Mouse (Mus musculus): ENCODE results near the gene Stub1. TPM values are rescaled to one million over a fixed set of nuclear protein-coding genes. Genes with fewer than 3 reads are reported as not detected.
A peak's percentile ranks its signal among the peaks of the same experiment; 100 is the strongest.

The Stub1 gene
- polyA plus RNA-seq (2015; fragmentation: Nextera tagmentation; extraction: Ambion mirVana), result 245 and 246 TPM in 2 replicates

DNA sequence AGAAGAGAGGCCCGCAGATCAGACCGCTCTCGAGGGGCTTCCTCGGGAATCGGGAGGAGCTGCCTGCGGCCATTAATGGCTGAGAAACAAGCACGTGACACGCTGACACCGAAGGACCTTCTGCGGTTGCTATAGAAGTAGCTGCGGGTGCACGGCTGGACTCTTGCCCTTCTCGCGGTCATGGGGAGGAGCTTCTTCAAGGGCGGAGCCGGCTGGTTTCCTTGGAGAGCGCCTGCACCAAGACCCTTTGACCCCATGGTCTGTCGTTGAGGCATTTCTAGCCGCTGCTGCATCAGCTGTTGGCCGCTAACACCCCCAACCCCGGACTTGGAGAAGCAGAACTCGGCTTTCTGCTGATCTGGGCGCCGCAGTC is at the start of gene Stub1:
Gene Stub1 (minus strand): TSS at position 114 of the 373 bp plus-strand sequence.
- peaks cover 11% of the 10 kb centered on the region; the same call in 1 of the 2 replicates for H3K4me1 ChIP-seq (replicated peaks; ENCODE audit: control insufficient read depth, insufficient read depth, low read length)

GRCm38 (mm10) chr17:25882306-25882705 is 49.1 kb upstream of the Stub1 start:
- peaks cover 39% of the 10 kb centered on the region for H3K36me3 ChIP-seq (ENCODE audit: control insufficient read depth, insufficient read depth)
- H3K4me2 ChIP-seq (replicated peaks; ENCODE audit: low read depth), result no peak overlapping the region
- H3K27me3 ChIP-seq (replicated peaks; ENCODE audit: control insufficient read depth, insufficient read depth, low read length), result no peaks in the 10 kb centered on the region
- no peak overlapping the region for H3K27ac ChIP-seq (ENCODE audit: low read depth, low read length)
- no peaks in the 10 kb centered on the region for H3K9me3 ChIP-seq (ENCODE audit: control insufficient read depth)
- H3K9ac ChIP-seq (ENCODE audit: low read depth, low read length), result no peak overlapping the region
- no peaks in the 10 kb centered on the region for H3K4me1 ChIP-seq (replicated peaks; ENCODE audit: control insufficient read depth, insufficient read depth, low read length)
- 59% methylated on average over 5 of the region's 5 CpGs for WGBS
- H3K4me3 ChIP-seq (ENCODE audit: low read depth, low read length), result no peak overlapping the region
- ATAC-seq, result no peak
- TF ChIP-seq CTCF (IDR thresholded peaks at IDR 0.05; ENCODE audit: low read depth), result peak; percentile 33

More for the DNA sequence above, at the start of gene Stub1:
- TF ChIP-seq CTCF (IDR thresholded peaks at IDR 0.05; ENCODE audit: low read depth), result 0 out of 2 replicates have a peak, but pooled peaks have one; percentile 7
- Histone ChIP-seq H3K9ac (ENCODE audit: low read depth, low read length) (peak within 1 kb of the TSS; percentile 78), H3K9me3 (ENCODE audit: control insufficient read depth) (no peaks in the 10 kb centered on the region), H3K4me2 (replicated peaks; ENCODE audit: low read depth) (peak within 1 kb of the TSS; percentile 93), H3K4me3 (ENCODE audit: low read depth, low read length) (peak within 1 kb of the TSS; percentile 76), H3K36me3 (ENCODE audit: control insufficient read depth, insufficient read depth) (peaks cover 32% of the 10 kb centered on the region), H3K27ac (ENCODE audit: low read depth, low read length) (peak within 1 kb of the TSS; percentile 98), H3K27me3 (replicated peaks; ENCODE audit: control insufficient read depth, insufficient read depth, low read length) (no peaks in the 10 kb centered on the region)
- WGBS, result under 1% methylated on average over 24 of the region's 24 CpGs
- ATAC-seq, result peak; percentile 78

DNA sequence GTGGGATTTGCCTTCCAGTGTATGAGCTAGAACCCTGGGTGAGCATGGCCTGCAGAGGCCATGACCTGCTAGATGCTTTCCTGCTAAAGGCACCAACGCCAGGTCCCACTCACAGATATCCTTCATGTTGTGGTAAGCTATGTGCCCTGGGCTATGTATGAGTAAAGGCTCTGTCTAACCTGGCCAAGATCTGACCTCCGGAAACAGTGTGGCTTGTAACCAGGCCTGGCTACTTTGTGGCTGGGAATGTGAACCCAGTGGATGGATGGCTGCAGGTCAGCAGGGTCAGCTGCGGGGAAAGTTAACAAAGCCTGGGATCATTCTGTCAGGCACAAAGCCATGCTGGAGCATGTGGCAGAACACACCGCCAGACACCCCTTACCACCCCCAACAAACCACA is 48.5 kb upstream of the Stub1 start:
- Histone ChIP-seq H3K27ac (ENCODE audit: low read depth, low read length) (no peak overlapping the region), H3K4me2 (replicated peaks; ENCODE audit: low read depth) (no peak overlapping the region), H3K9ac (ENCODE audit: low read depth, low read length) (no peak overlapping the region), H3K4me1 (replicated peaks; ENCODE audit: control insufficient read depth, insufficient read depth, low read length) (peaks cover 3% of the 10 kb centered on the region; the same call in 1 of the 2 replicates), H3K36me3 (ENCODE audit: control insufficient read depth, insufficient read depth) (peaks cover 39% of the 10 kb centered on the region), H3K9me3 (ENCODE audit: control insufficient read depth) (no peaks in the 10 kb centered on the region), H3K4me3 (ENCODE audit: low read depth, low read length) (no peak overlapping the region), H3K27me3 (replicated peaks; ENCODE audit: control insufficient read depth, insufficient read depth, low read length) (no peaks in the 10 kb centered on the region)
- TF ChIP-seq CTCF (IDR thresholded peaks at IDR 0.05; ENCODE audit: low read depth), result no peak
- WGBS, result 58% methylated on average over 4 of the region's 4 CpGs
- no peak for ATAC-seq

GRCm38 (mm10) chr17:25880913-25881641 is 47.9 kb upstream of the Stub1 start:
- WGBS, result 28% methylated on average over 5 of the region's 5 CpGs
- ATAC-seq, result no peak
- no peak overlapping the region for H3K4me2 ChIP-seq (replicated peaks; ENCODE audit: low read depth)

GRCm38 (mm10) chr17:25880196-25880910 is 47.1 kb upstream of the Stub1 start, which contains the start of gene Wfikkn1:
Gene Wfikkn1 (minus strand): TSS chr17:25880858.
- WGBS, result 50% methylated on average over 5 of the region's 5 CpGs
- no peaks in the 10 kb centered on the region for H3K9me3 ChIP-seq (ENCODE audit: control insufficient read depth)
- H3K4me3 ChIP-seq (ENCODE audit: low read depth, low read length), result no peak within 1 kb of the TSS
- no peak within 1 kb of the TSS for H3K9ac ChIP-seq (ENCODE audit: low read depth, low read length)
- H3K27ac ChIP-seq (ENCODE audit: low read depth, low read length), result no peak within 1 kb of the TSS
- peaks cover 6% of the 10 kb centered on the region; the same call in 1 of the 2 replicates for H3K4me1 ChIP-seq (replicated peaks; ENCODE audit: control insufficient read depth, insufficient read depth, low read length)
- no peak within 1 kb of the TSS for H3K4me2 ChIP-seq (replicated peaks; ENCODE audit: low read depth)
- no peak for ATAC-seq
- H3K27me3 ChIP-seq (replicated peaks; ENCODE audit: control insufficient read depth, insufficient read depth, low read length), result no peaks in the 10 kb centered on the region
- TF ChIP-seq CTCF (IDR thresholded peaks at IDR 0.05; ENCODE audit: low read depth), result no peak
- H3K36me3 ChIP-seq (ENCODE audit: control insufficient read depth, insufficient read depth), result peaks cover 39% of the 10 kb centered on the region

More at GRCm38 (mm10) chr17:25880913-25881641, 47.9 kb upstream of the Stub1 start:
- TF ChIP-seq CTCF (IDR thresholded peaks at IDR 0.05; ENCODE audit: low read depth), result no peak
- peaks cover 39% of the 10 kb centered on the region for H3K36me3 ChIP-seq (ENCODE audit: control insufficient read depth, insufficient read depth)
- H3K27me3 ChIP-seq (replicated peaks; ENCODE audit: control insufficient read depth, insufficient read depth, low read length), result no peaks in the 10 kb centered on the region
- H3K4me3 ChIP-seq (ENCODE audit: low read depth, low read length), result no peak overlapping the region
- H3K9me3 ChIP-seq (ENCODE audit: control insufficient read depth), result no peaks in the 10 kb centered on the region
- peaks cover 3% of the 10 kb centered on the region; the same call in 1 of the 2 replicates for H3K4me1 ChIP-seq (replicated peaks; ENCODE audit: control insufficient read depth, insufficient read depth, low read length)
- H3K27ac ChIP-seq (ENCODE audit: low read depth, low read length), result no peak overlapping the region
- no peak overlapping the region for H3K9ac ChIP-seq (ENCODE audit: low read depth, low read length)

DNA sequence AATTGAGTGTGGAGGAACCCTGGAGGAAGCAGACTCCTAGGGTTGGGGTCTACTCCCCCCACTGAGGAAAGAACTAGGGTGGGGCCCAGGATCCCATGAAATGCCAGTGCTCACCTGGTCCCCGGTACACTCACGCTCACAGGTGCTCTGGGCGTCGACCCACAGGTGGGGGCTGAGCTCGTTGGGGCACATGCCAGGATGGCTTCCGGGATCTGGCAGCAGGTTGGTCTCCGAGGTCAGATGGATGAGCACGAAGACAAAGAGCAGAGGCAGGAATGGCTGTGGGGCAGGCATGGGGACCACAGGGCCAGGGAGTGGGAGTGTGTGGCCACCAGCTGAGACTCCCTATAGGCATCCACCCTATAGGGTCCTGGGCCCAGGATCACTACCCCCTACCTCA is 46.5 kb upstream of the Stub1 start:
- H3K4me2 ChIP-seq (replicated peaks; ENCODE audit: low read depth), result no peak overlapping the region
- no peak overlapping the region for H3K27ac ChIP-seq (ENCODE audit: low read depth, low read length)
- no peak for TF ChIP-seq CTCF (IDR thresholded peaks at IDR 0.05; ENCODE audit: low read depth)
- H3K4me1 ChIP-seq (replicated peaks; ENCODE audit: control insufficient read depth, insufficient read depth, low read length), result peaks cover 6% of the 10 kb centered on the region; the same call in 1 of the 2 replicates
- H3K4me3 ChIP-seq (ENCODE audit: low read depth, low read length), result no peak overlapping the region
- no peak for ATAC-seq
- no peaks in the 10 kb centered on the region for H3K9me3 ChIP-seq (ENCODE audit: control insufficient read depth)
- no peak overlapping the region for H3K9ac ChIP-seq (ENCODE audit: low read depth, low read length)
- no peaks in the 10 kb centered on the region for H3K27me3 ChIP-seq (replicated peaks; ENCODE audit: control insufficient read depth, insufficient read depth, low read length)
- peaks cover 36% of the 10 kb centered on the region for H3K36me3 ChIP-seq (ENCODE audit: control insufficient read depth, insufficient read depth)
- WGBS, result 66% methylated on average over 8 of the region's 8 CpGs
